Mouse (Mus musculus): Measurements from ENCODE around the gene Ssc4d. TPM values are rescaled to one million over a fixed set of nuclear protein-coding genes. Genes with fewer than 3 reads are reported as not detected.

The Ssc4d gene
- polyA plus RNA-seq, 1 experiment from 2014 or later = 4.8 TPM

DNA sequence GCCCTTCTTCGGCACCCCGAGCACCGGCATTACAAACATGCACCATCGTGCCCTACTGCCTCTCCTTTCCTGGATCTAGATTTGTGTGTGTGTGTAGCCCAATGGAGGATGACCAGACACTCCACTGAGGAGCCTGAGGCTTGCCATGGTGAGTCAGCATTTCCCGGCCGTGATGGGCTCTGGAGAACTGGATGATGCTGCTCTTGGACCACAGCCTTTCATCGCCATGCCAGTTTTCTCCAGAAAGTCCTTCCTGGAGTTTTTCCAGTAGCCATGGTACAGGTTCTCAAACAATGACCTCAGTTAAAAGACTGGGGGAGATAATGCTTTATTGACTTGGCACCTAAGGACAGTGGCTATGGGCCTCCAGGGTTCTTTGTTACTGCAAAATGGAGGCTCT lies 14.4 kb downstream of the Ssc4d start:
- no peaks in the 10 kb centered on the region for H3K9me3 ChIP-seq

DNA sequence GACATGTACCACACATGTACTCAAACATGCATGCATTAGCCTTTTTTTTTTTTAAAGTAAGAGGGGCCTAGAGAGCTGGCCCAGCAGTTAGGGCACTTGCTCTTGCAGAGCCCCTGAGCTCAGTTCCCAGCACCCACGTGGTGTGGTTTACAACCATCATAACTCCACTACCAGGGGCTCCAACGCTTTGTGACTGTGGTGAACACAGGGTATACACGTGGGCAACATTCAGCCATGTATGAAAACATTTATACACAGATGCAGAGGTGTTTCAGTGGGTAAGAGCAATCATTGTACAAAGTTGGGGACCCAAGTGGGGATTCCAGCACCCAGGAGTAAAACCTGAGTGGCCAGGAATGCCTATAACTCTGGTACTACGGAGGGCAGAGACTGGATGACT lies 16.0 kb downstream of the Ssc4d start:
- H3K4me3 ChIP-seq (replicated peaks) = no peak overlapping the region
- 84% methylated on average over 4 of the region's 4 CpGs for WGBS
- H3K9ac ChIP-seq (replicated peaks) = no peak overlapping the region
- ATAC-seq (ENCODE audit: insufficient number of reproducible peaks, insufficient read depth, low FRiP score, low TSS enrichment, low read depth) = no peak
- H3K9me3 ChIP-seq = no peaks in the 10 kb centered on the region
- H3K36me3 ChIP-seq = no peaks in the 10 kb centered on the region
- H3K27me3 ChIP-seq = no peaks in the 10 kb centered on the region
- H3K4me2 ChIP-seq = peak overlapping the region; percentile 51
- H3K27ac ChIP-seq = peak overlapping the region; percentile 93; the same call in 1 of the 2 replicates
- peaks cover 19% of the 10 kb centered on the region for H3K4me1 ChIP-seq (replicated peaks)

More for the DNA sequence above, 14.4 kb downstream of the Ssc4d start:
- no peaks in the 10 kb centered on the region for H3K36me3 ChIP-seq
- no peak overlapping the region for H3K27ac ChIP-seq
- no peak overlapping the region for H3K4me3 ChIP-seq (replicated peaks)
- H3K27me3 ChIP-seq = no peaks in the 10 kb centered on the region
- H3K9ac ChIP-seq (replicated peaks) = no peak overlapping the region
- H3K4me2 ChIP-seq = no peak overlapping the region
- peaks cover 20% of the 10 kb centered on the region for H3K4me1 ChIP-seq (replicated peaks)
- no peak for ATAC-seq (ENCODE audit: insufficient number of reproducible peaks, insufficient read depth, low FRiP score, low TSS enrichment, low read depth)
- WGBS = 91% methylated on average over 7 of the region's 7 CpGs

DNA sequence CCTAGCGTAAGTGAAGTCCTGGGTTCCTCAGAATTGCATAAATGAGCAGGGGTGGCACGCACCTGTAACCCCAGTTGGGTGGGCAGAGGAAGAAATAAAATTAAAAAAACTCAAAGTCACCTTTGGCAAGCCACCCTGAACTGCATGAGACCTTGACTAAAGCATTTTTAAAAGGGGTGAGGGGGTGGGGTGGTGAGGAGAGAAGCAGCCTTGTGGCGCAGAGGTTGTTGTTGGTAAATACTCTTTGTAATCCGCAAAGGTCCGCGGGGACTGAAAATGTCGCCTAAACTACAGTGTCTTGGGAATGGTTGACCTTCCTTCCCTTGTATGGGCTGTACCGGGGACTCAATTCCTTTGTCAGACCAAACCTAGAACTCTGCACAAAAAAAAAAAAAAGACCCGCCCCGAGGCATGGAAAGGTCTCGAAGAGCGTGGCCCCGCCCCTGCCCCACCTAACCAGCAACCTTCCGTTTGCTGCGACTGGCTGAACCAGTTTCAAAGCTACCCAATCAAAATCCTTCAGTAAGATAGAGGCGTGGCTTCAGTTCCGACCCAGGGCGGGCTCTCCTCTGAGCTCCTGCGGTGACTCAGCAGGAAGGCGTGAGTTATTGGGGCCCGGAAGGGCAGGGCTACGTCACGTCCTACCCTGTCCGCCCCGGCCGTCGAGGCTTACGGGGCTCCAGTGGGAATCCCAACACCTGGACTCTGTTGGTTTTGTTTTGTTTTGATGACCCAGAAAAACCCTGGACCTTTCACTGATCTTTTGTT lies 16.9 kb downstream of the Ssc4d start:
- Histone ChIP-seq H3K27ac (peak overlapping the region; percentile 93), H3K36me3 (no peaks in the 10 kb centered on the region), H3K4me1 (replicated peaks) (peaks cover 15% of the 10 kb centered on the region), H3K9me3 (no peaks in the 10 kb centered on the region), H3K9ac (replicated peaks) (no peak overlapping the region), H3K4me2 (peak overlapping the region; percentile 51), H3K27me3 (no peaks in the 10 kb centered on the region), H3K4me3 (replicated peaks) (peak overlapping the region; percentile 35)
- ATAC-seq (ENCODE audit: insufficient number of reproducible peaks, insufficient read depth, low FRiP score, low TSS enrichment, low read depth) = peak; percentile 83
- 9% methylated on average over 28 of the region's 28 CpGs for WGBS

DNA sequence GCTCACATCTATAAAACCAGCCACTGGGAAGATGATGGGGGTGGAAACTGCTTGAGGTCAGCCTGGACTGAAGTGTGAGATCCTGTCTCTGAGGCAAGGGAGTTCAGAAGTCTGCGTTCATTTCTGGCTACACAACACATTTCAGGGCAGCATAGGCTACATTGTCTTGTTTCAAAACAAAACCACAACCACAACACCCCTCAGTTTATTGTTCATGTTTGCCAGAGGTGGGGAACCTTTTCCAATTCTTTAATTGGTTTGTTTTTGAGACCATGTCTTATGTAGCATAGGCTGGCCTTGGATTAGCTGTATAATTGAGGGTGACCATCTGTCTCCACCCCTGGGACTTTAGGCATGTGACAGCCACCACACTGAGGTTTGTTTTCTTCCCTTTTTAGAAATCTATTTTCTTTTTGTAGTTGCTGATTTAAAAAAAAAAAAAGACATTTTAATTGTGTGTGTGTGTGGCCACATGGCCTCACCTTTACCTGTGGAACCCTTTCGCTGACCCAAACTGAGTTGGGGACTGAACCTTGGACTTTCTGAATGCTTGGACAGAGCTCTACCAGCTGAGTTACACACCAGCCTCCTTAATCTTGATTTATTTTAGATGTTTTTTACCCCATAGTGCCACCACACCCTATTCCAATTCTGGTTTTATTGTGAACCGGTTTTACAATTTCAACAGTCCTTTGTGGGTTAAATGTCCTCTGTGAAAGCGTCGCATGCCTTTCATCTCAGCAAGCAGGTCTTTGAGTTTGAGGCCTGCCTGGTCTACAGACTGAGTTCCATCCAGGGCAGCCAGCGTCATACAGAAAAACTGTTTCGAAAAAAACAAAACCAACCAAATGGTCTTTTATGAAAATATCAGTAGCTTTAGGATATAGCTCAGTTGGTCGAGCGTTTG lies 17.8 kb downstream of the Ssc4d start:
- Histone ChIP-seq H3K36me3 (no peaks in the 10 kb centered on the region), H3K4me1 (replicated peaks) (peaks cover 10% of the 10 kb centered on the region), H3K9me3 (no peaks in the 10 kb centered on the region), H3K9ac (replicated peaks) (no peak overlapping the region), H3K27ac (peak overlapping the region; percentile 93), H3K27me3 (no peaks in the 10 kb centered on the region), H3K4me2 (peak overlapping the region; percentile 51), H3K4me3 (replicated peaks) (no peak overlapping the region)
- no peak for ATAC-seq (ENCODE audit: insufficient number of reproducible peaks, insufficient read depth, low FRiP score, low TSS enrichment, low read depth)
- WGBS = 86% methylated on average over 9 of the region's 9 CpGs

DNA sequence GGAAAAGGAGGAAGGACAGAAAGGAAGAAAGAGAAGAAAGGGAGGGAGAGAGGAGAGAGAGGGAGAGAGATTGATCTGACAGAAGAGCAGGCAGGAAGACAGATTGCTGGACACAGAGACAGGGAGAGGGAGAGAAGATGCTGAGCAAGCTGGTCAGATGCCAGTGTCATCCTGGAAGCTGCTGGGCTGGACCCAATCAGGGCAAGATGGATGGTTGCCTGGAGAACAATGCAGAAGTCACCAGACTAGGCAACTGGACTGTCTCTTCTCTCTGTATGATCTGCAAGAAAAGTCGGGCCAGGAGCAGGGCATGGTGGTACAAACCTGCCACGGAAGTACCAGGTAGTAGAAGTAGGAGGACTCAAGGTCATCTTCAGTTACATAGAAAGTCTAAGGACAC lies 21.5 kb downstream of the Ssc4d start:
- WGBS = 90% methylated on average over 2 of the region's 2 CpGs
- Histone ChIP-seq H3K4me3 (replicated peaks) (no peak overlapping the region), H3K4me2 (no peak overlapping the region), H3K9me3 (no peaks in the 10 kb centered on the region), H3K27me3 (no peaks in the 10 kb centered on the region), H3K4me1 (replicated peaks) (peaks cover 6% of the 10 kb centered on the region), H3K27ac (no peak overlapping the region), H3K36me3 (no peaks in the 10 kb centered on the region), H3K9ac (replicated peaks) (no peak overlapping the region)
- no peak for ATAC-seq (ENCODE audit: insufficient number of reproducible peaks, insufficient read depth, low FRiP score, low TSS enrichment, low read depth)

DNA sequence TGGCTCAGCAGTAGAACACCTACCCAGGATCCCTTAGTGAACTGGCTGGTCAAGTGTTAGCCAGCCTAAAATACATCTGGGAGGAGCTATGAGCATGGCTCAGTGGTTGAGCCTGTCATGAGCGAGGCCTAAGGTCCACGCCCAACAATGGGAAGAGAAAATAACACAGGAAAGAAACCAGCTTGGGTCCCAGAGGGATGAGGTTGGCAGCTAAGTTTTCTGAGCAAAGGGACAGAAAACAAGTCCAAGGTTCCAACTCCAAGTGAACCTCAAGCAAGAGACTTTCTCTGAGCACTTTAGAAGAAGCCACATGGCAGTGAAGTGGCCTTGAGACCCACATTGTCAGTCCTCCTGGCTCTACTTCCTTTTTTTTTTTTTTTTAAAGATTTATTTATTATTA lies 22.7 kb downstream of the Ssc4d start:
- Histone ChIP-seq H3K9me3 (no peaks in the 10 kb centered on the region), H3K27ac (no peak overlapping the region), H3K4me3 (replicated peaks) (no peak overlapping the region), H3K9ac (replicated peaks) (no peak overlapping the region), H3K4me1 (replicated peaks) (peaks cover 1% of the 10 kb centered on the region; the same call in 1 of the 2 replicates), H3K27me3 (no peaks in the 10 kb centered on the region), H3K36me3 (no peaks in the 10 kb centered on the region), H3K4me2 (no peak overlapping the region)
- 78% methylated on average over 2 of the region's 2 CpGs for WGBS
- ATAC-seq (ENCODE audit: insufficient number of reproducible peaks, insufficient read depth, low FRiP score, low TSS enrichment, low read depth) = no peak

DNA sequence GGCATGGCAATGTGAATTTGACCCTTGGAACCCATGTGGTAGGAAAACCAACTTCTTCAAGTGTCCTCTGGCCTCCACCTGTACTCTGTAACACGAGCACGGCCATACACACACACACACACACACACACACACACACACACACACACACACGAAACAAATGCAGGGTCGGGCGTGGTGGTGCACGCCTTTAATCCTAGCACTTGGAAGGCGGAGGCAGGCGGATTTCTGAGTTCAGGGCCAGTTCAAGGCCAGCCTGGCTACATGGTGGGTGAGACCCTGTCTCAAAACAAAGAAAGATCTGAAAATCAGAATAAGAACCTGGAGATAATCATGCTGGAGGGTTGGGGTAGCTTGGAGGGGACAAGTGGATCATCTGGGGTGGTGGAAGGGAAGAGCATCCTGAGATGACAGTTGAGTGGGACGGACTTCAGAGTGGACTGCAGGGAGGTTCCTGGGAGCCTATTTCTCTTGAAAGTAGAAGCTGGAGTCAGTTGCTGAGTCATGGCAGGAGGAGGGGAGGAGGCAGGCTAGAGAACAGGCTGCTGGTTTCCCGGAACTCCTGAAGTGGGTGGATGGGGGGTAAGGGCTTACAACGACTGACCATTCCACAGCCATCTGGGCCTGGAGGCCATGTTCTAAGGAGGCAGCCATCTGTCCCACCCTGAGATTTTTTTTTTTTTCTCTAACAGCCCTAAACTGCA lies 23.5 kb downstream of the Ssc4d start:
- Histone ChIP-seq H3K4me2 (no peak overlapping the region), H3K36me3 (no peaks in the 10 kb centered on the region), H3K4me3 (replicated peaks) (no peak overlapping the region), H3K9ac (replicated peaks) (no peak overlapping the region), H3K27ac (no peak overlapping the region), H3K4me1 (replicated peaks) (peaks cover 8% of the 10 kb centered on the region), H3K9me3 (no peaks in the 10 kb centered on the region), H3K27me3 (no peaks in the 10 kb centered on the region)
- 80% methylated on average over 11 of the region's 11 CpGs for WGBS
- ATAC-seq (ENCODE audit: insufficient number of reproducible peaks, insufficient read depth, low FRiP score, low TSS enrichment, low read depth) = no peak

DNA sequence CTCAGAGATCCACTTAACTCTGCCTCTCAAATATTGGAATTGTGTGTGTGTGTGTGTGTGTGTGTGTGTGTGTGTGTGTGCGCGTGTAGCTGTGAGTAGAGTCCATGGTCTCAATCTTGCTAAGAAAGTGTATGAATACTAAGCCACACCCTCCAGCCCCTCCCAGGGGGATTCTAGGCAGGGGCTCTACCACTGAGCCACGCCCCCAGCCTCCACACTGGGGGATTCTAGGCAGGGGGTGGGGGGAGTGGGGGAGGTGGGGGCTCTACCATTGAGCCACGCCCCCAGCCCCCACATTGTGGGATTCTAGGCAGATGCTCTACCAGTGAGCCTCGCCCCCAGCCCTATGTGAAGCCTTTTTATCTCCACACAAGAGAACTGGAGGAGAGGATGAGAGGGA lies 27.7 kb downstream of the Ssc4d start:
- Histone ChIP-seq H3K9ac (replicated peaks) (no peak overlapping the region), H3K4me2 (no peak overlapping the region), H3K36me3 (no peaks in the 10 kb centered on the region), H3K27ac (0 out of 2 replicates have a peak overlapping the region, but pooled peaks have one; percentile 50), H3K4me3 (replicated peaks) (no peak overlapping the region), H3K27me3 (no peaks in the 10 kb centered on the region), H3K9me3 (no peaks in the 10 kb centered on the region), H3K4me1 (replicated peaks) (peaks cover 10% of the 10 kb centered on the region)
- no peak for ATAC-seq (ENCODE audit: insufficient number of reproducible peaks, insufficient read depth, low FRiP score, low TSS enrichment, low read depth)
- 73% methylated on average over 5 of the region's 5 CpGs for WGBS

DNA sequence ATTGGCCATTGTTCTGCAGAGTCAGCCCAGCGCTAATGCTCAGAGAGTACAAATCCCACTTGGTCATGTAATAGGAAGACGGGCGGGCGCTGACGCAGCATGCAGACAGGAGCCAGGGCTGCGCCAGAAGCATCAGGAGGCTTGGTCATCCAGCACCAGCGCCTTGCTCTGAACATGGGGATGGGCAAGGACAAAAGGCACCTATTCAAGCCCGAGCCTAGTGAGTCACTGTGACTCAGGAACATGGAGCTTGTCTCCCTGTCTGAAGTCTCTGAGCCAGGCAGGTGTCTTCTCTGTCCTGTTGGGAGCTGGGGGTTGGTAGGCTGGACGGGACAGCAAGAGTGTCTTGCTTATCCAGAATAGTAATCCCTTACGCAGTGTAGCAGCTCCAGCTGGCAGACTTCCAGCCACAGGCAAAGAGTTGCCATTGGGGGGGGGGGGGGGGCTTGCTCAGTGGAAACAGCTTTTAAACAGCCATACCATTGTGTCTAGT lies 28.4 kb downstream of the Ssc4d start:
- no peaks in the 10 kb centered on the region for H3K27me3 ChIP-seq
- no peak overlapping the region for H3K27ac ChIP-seq
- 60% methylated on average over 10 of the region's 10 CpGs for WGBS
- no peaks in the 10 kb centered on the region for H3K36me3 ChIP-seq
- H3K4me3 ChIP-seq (replicated peaks) = no peak overlapping the region
- H3K9ac ChIP-seq (replicated peaks) = no peak overlapping the region
- peaks cover 10% of the 10 kb centered on the region for H3K4me1 ChIP-seq (replicated peaks)
- no peak for ATAC-seq (ENCODE audit: insufficient number of reproducible peaks, insufficient read depth, low FRiP score, low TSS enrichment, low read depth)
- no peak overlapping the region for H3K4me2 ChIP-seq
- H3K9me3 ChIP-seq = no peaks in the 10 kb centered on the region

DNA sequence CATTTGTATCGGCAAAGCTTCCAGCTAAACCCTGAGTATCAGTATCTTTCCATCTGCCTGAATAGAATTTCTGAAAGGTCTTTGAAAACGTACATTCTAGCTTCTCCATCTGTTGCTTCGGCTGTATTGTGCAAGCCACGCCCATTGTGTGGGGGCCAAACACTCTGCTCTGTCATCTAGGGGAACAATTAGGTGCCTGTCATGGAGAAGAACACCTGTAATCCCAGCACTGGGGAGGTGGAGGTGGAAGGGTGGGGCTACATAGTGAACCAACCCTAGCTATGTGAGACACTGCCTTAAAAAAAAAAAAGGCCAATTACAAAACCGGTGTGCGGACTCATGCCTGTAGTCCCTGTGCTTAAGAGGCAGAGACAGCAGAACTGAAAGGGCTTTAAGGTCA lies 31.6 kb downstream of the Ssc4d start:
- H3K4me1 ChIP-seq (replicated peaks) = peaks cover 10% of the 10 kb centered on the region
- H3K36me3 ChIP-seq = no peaks in the 10 kb centered on the region
- no peaks in the 10 kb centered on the region for H3K27me3 ChIP-seq
- 77% methylated on average over 6 of the region's 6 CpGs for WGBS
- H3K27ac ChIP-seq = no peak overlapping the region
- peaks cover 3% of the 10 kb centered on the region; the same call in 1 of the 2 replicates for H3K9me3 ChIP-seq
- no peak overlapping the region for H3K4me2 ChIP-seq
- H3K9ac ChIP-seq (replicated peaks) = no peak overlapping the region
- no peak overlapping the region for H3K4me3 ChIP-seq (replicated peaks)
- no peak for ATAC-seq (ENCODE audit: insufficient number of reproducible peaks, insufficient read depth, low FRiP score, low TSS enrichment, low read depth)

DNA sequence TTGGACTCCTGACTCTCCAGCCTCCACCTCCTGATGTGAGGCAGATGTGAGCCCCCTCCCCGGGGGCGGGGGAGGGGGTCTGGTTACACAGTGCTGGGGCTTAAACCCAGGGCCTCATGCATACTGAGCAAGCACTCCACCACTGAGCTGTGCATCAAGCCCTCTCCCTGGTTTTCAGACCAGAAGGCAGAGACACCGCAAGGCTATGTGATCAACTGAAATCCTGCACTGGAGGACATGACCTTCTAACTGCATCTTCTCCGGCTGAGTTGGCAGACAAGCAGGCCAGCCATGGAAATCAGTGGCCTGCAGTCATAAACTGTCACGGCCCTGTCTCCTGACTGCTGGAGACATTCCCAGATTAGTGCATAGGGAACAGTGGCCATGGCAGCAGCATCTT lies 33.7 kb downstream of the Ssc4d start:
- no peaks in the 10 kb centered on the region for H3K4me1 ChIP-seq (replicated peaks)
- H3K9me3 ChIP-seq = peaks cover 3% of the 10 kb centered on the region; the same call in 1 of the 2 replicates
- ATAC-seq (ENCODE audit: insufficient number of reproducible peaks, insufficient read depth, low FRiP score, low TSS enrichment, low read depth) = no peak
- H3K27me3 ChIP-seq = no peaks in the 10 kb centered on the region
- no peaks in the 10 kb centered on the region for H3K36me3 ChIP-seq
- H3K4me2 ChIP-seq = no peak overlapping the region
- H3K27ac ChIP-seq = no peak overlapping the region
- 59% methylated on average over 5 of the region's 5 CpGs for WGBS
- H3K9ac ChIP-seq (replicated peaks) = no peak overlapping the region
- H3K4me3 ChIP-seq (replicated peaks) = no peak overlapping the region

Measured in limb, embryonic 12.5 days (tissue).